Mouse (Mus musculus) adipocyte (in vitro differentiated cells): Measurements from ENCODE around the gene Tstd2.
A peak's percentile ranks its signal among the peaks of the same experiment; 100 is the strongest.

ENCODE experiments used
- DNase-seq: peaks from one replicate; pipeline ENCODE4 v3.0.0-alpha.2; 2016; ENCODE audit warnings: low spot score

Tstd2 gene

DNA sequence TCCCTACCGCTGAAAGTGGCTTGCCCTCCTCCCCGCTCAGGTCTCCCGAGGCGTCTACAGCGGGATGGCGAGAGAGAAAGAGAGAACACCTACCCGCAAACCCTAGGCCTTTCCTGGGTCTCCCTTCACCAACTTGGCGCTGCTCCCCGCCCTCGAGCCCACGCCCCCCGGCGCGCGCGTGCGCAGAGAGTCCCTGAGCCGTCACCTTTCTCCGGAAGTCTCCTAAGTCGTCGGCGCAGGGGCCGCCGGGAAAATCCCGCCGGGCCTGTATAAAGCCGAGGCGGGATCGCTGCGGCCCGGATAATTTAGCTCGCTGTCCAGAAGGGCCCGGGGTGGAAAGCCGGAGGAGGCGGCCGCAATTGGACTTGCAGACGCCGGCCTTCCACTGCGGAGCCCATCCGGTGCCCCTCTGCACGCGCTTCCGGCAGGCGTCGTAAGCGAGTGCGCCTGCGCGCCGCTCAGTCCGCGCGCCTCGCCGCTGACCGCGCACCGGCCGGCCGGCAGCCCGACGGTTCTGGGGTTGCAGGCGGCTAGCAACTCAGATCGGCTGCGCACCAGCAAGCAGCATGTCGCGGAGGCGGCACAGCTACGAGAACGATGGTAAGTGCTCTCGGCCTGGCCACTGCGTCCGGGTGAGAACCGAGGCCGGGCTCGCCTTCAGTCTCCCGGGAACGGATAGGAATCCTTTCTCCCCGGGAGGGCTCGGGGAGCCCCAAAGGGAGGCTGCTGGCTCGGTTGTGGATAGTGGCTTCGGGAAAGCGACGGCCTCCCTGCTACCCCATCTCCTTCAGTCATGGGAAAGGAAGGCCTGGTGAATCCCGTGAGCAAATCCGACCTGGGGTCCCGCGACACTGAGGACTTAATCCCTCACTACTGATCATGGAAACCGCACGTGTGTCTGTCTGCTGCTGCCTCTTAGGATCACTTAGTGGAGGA, at the start of gene Tstd2, which contains the start of gene Ncbp1:
Gene Tstd2, minus strand, starts transcription at position 408 of the 936 bp plus-strand sequence.
Gene Ncbp1, plus strand, starts transcription at position 327 of the 936 bp plus-strand sequence.
- DNase-seq = peak; percentile 96

DNA sequence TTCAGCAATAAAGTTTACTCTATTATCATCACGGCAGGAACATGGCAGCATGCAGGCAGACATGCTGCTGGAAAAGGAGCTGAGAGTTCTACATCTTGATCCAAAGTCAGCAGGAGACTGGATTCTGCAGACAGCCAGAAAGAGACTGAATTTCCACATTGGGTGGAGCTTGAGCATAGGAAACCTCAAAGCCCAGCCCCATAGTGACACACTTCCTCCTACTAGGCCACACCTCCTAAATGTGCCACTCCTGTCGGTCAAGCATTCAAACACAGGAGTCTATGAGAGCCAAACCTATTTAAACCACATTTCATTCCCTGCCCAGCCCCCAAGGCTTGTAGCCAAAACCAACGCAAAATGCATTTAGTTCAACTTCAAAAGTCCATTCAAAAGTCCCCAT, 48.0 kb upstream of the Tstd2 start:
- peak; percentile 15 for DNase-seq

DNA sequence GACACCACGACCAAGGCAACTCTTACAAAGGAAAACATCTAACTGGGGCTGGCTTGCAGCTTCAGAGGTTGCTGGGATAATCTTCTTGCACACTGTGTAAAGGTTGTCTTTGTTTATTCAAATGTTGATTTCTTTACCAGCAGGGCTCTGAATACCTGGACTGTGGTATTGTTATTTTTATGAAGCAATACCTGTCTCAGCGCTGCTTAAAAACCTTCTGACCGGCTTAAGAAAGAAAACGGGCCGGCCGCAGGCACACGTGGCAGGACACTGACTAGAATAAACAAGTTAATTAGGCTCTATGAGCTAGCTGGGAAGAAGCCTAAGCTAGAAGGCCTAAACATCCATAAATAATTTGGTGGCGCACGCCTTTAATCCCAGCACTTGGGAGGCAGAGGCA, 47.4 kb upstream of the Tstd2 start:
- DNase-seq = no peak

DNA sequence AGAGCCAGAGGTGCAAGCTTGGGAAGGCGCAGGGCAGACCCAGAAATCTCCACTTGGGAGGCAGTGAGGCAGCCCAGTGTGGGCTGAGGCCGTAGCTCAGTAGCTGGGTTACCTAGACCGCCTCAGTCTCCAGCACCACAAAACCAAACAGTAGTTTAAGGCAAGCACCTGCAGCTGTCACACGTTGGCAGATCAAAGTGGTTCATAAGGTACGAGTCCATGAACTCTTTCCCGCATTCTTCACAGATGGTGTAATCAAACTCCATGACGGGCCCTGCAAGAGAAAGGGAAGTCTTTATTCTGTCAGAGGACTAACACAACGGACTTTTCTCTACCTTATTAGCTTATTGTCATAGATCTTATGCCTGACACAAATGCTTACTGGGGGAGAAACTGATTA, 46.9 kb upstream of the Tstd2 start:
- no peak for DNase-seq

DNA sequence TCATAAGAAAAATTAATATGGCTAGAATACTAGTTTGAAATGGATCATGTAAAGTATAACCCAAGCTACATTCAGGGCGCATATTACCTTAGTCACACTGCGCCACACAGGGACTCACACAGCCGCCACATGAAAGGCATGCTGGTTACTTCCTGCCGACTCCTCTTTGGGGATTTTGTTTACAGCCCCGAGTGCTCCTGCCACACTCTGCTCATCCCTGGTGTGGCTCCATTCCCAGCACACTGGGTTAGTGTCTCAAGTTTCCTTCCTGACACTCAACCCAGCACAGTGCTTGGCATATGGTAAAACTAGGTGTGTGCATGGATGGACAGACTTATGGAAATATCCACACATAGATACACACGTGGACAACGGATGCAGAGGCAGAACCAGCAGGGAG, 43.7 kb upstream of the Tstd2 start:
- no peak for DNase-seq

DNA sequence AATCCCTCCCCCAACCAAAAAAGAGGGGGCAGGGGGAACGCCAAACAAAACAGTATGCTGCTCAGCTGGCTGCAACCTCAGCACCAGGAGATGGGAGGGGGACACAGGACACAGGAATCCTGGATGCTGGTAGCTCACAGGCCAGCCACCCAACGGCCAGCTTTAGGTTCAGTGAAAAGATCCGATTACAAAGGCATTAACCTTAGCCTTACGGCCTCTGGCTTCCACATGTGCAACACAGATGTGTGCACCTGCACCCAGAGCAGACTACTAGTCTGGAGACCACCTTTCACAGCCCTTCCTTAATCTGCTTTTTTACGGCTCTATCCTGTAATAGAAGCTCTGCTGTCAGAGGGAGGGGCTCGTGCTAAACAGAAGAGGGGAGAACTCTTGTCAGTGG, 42.7 kb upstream of the Tstd2 start:
- no peak for DNase-seq

DNA sequence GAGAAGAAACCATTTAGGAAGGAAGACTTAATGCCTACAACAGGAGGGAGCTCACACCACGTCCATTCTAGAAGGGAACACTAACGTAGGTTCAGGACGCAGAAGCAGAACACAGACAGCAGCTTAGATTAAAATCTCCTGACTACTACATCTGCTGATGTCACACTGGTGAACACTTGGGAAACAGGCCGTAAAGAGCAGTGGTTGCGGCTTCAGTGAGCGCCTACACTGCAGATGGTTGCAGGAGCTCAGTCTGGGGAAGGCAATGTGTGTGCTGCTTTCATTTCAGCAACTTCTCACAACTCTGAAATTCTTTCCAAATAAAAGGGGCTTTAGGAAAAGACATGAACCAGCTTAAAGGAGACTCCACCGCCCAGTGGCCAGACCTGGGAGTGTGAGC, 39.0 kb upstream of the Tstd2 start:
- no peak for DNase-seq

DNA sequence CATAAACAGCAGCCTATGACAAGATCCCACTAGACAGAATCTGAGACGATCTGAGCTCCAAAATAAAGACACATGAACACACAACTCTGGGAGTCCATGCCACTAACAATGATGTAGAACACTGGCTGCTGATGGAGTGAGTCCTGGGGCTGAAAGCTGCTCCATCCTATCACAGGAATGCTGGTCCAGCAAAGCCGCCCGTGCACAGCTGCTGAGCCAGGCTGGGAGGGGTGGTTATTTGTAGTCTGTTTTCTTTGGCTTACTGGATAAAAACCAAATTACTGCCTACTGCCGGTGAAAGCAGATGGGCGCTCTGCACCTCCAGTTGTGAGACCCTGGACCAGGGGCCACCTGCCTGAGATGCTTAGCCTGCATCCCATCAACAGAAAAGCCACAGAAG, 38.5 kb upstream of the Tstd2 start:
- no peak for DNase-seq

DNA sequence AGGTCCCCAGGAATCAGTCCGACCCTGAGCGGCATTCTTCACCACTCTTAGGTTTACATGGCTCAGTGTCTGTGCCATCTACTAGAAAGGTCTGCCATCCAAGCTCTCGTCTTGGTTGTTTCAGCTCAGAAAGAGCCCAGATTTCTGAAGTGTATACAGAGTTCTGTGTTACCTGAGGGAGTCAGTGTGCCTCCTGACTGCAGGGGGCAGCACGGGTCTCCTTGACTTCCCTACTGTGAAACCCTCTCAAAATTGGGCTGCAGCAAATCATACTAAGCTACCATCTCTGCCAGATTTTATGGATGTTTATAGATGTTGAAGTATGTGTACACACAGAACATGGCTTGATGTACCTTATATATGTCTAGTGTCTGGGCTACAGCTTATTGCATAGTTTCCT, 37.8 kb upstream of the Tstd2 start:
- no peak for DNase-seq

DNA sequence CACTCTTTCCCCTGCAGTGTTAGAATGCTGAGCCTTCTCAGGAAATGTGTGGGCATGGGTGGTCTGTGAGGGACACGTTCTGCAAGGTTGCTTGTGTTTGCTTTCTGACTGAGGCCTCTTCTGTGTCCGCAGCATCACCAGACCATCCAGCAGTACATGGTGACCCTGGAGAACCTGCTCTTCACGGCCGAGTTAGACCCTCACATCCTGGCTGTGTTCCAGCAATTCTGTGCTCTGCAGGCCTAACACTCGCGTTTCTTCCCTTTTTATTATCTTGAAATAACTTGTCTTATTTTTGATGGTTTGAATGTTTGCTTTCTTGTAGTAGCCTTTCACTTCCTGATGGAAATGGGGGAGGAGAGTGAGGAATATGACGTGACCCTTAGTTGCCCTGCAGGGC, 33.3 kb upstream of the Tstd2 start:
- no peak for DNase-seq

DNA sequence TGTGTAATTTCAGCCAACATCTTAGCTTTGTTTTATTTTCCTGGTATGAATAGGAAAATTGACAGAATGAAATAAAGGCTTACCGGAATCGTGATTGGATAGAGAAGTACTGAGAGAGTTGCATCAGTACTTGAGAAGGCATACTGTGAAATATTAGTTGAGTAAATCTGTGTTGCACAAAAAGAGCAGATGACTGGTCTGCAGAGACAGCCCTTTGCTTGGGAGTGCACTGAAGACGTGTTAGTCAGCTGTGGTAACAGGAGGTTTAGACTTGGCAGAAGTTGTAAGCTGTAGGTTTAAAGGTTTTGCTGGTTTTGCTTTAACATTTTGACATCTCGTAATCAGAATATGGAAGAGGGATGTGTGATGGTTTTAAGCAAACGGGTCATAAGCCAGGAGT, 27.3 kb upstream of the Tstd2 start:
- peak; percentile 21 for DNase-seq

DNA sequence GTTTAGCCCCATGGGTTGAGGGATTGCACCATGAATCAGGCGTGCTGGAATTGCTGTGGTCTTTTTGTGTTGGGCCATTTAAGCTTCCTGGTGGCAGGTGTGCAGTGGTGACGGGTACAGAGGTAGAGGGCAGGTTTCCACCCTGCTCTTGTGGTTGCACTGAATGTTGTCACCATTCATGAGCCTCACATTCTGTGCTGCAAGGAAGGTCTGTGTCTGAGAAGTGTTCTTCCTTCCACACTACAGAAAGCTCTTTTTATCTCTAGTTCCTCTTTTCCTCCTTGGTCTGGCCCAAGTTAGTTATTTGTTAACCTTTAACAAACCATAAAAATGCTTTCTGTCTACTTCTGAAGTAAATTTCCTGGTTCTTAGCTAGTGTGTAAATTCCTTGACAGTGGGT, 25.5 kb upstream of the Tstd2 start:
- no peak for DNase-seq

DNA sequence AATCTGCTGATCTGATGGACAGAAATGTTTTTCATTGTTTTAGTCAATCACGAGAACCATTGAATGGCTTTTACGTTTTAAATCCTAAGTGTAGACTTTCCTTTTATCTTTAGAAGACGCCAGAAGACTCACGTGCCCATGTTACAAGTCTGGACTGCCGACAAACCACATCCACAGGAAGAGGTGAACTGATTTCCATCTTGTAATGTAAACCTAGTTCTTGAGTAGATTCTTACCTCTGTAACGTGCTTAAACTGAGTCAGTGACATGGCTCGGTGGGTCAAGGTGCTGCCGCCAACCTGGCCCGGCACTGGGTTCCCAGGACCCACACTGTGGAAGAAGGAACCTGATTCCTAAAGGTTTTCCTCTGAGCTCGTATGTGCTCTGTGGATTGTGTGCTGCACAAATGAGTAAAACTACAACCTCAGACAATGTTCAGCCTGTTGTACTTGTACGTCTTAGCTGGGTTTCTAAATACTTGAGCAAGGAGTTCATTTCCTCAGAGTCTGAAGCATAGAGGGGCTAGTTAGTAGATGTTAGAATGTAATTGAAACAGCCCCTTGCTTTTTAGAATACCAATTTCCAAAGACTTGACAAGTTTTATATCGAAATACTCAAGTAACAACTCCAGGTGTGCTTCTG, 13.5 kb upstream of the Tstd2 start:
- no peak for DNase-seq

DNA sequence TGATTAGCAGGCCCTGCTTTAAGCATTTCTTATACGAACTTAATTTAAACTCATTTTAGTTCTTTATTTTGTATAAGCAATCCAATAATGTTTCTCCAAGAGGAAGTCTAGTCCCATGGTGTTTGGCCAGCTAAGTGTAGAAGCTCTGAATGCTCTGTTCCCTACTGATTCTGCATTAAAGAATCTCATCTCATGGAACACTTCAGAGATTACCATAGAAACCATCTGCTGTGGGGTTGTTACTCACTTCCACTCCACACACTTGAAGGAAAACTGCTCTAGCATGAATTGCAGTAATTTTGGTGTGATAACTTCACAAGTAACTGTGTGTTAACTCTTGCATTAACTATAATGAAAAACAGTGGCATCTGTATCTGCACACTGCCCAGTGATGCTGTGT, 8.4 kb upstream of the Tstd2 start:
- DNase-seq = no peak

DNA sequence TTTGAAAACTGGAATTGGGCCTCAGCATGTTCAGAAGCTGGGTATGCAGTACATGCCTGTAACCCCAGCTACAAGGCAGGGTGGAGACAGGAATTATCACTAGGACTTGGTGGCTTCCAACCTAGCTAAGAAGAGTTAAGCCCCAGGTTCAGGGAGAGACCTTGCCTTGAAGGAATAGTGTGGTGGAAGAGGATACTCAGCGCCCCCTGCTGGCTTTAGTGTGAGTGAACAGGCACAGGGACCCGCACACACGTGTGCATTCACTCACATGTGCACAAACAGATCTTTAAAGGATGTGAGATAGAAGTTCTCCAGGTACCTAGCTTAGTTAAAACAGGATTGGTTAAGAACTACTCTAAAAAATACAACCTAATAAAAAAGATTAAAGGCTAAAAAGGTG, 5.8 kb upstream of the Tstd2 start:
- DNase-seq = peak; percentile 11

DNA sequence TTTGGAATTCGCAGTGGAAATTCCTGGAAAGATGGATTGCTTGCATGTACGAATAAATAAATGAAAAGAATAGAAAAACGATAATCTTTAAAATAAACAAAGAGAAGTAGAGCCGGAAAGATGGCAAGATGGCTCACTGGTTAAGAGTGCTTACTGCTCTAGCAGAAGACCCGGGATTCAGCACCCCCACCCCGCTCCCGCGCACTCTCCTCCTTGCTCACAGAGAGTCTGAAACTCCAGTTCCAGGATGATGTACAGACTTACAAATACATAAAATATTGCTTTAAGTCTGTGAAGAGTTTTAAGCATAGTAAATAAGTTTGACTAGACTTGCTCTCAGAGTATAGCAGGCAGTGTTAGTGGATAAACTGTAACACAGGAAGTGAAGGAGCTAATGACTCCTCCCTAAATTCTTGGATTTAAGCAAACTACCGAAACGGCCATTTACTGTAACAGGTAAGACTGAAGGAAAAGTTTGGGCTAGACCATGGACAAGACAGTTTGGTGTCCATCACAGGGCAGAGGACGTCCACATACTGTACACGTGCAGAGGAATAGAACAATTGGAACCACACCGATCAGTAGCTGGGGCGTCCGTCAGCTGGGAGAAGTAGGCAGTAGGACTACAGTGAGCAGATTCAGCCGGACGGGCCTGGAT, 736 bp downstream of the Tstd2 start:
- DNase-seq = no peak

DNA sequence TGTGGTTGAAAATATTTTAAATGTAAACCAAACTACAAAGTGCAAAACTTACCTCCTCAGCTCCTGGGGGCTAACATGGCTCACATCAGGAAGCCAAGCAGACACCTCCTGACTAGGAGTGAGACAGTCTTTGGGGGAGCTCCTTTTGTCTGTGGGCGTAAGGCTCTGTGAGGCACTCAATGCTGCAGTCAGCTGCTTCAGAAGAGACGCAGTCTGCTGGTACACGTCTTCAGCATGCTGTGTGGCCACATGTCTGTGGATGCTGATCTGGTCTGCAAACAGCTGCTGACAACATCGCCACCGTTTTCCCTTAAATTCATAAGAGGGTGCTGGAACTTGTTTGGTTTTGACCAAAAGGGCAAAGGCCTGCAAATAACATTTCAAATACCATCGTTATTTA, 6.7 kb downstream of the Tstd2 start:
- DNase-seq = no peak

DNA sequence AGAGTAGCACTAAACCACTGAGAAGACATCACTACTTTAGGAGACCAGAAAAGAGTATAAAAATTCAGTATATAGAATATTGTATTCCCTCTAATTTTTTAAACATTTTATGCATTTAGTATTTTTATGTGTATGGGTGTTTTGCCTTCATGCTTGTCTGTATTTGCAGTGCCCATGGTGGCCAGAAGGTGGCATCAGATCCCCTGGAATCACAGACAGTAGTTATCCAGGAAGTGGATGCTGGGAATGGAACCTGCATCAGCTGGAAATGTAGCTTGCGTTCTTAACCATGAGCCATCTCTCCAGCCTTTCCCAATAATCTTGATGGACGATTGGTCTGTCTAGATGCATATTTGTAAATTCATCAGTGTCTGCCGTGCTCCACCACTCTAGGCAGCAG, 8.3 kb downstream of the Tstd2 start:
- peak; percentile 67 for DNase-seq

DNA sequence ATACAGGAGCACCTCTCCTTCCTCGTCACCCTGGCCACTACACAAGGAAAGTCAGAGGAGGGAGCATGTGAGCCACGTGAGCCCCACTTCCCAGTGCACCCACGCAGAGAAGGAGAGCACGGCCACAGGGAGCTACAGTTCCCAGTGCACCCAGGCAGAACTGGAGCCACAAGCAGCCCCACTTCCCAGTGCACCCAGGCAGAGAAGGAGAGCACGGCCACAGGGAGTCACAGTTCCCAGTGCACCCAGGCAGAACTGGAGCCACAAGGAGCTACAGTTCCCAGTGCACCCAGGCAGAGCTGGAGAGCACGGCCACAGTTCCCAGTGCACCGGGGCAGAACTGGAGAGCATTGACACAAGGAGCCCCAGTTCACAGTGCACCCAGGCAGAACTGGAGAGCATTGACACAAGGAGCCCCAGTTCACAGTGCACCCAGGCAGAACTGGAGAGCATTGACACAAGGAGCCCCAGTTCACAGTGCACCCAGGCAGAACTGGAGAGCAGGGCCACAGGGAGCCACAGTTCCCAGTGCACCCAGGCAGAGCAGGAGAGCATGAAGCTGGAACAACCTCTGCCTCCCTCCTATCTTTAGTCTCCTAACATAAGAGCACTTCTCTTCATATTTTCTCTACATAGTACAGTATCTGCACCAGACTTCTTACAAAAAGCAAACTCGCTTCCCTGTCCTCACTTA, 9.0 kb downstream of the Tstd2 start:
- DNase-seq = no peak

DNA sequence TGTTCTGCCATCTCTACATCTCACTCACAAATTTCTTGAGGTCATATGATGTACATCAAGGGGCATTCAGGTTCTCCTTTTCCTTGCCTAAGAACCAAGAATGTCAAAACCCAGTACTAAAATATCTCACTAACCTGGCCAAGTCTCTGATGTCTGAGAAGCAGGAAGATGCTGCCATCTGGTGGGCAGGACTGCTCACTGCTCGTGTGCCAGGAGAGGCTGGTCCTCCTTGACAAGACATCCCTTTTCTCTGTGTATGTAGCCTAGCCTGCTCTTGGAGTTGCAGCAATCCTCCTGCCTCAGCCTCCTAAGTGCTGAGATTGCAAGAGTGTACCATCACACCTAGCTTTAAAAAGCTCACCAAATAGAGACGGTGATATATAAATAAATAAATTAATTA, 12.0 kb downstream of the Tstd2 start:
- peak; percentile 68 for DNase-seq

DNA sequence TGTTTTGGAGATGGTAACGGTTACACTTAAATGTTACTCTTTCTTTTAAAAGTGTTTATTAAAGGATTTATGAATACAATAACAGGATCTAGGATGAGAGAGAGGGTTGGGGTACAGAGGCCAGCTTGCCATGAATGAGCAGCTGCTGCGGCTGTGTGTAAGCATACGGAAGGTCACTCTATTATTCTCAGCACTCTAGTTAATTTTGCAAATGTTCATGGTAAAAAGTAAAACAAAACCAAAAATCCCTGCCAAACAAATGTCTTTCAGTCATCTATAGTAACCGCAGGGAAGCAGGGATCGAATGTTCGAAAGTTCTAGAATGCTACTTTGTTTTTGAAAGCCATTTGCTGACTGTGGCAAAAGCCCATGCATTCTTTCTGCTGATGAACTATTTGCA, 15.1 kb downstream of the Tstd2 start:
- DNase-seq = no peak

DNA sequence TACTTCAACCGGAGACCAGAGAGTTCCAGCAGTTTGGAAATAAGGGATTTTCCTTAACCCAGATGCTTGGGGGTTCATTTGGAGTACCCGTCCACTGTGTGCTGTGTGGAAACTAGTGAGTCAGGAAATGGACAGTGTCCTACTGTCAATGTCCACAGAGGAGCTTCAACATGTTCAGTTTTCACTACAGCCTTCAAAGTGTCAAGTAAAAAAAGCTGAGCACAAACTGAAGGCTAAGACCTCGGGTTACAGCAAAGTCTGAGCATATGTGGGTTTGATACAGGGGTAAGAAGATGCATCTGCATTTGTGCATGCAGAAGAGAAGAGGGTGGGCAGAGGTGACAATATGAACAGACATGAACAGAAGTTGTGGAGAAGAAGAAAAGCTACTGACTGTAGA, 17.7 kb downstream of the Tstd2 start:
- no peak for DNase-seq
